Mouse (Mus musculus) liver, embryonic 11.5 days (tissue): ENCODE measurements around the gene BC029722. TPM values are rescaled to one million over a fixed set of nuclear protein-coding genes. Genes with fewer than 3 reads are reported as not detected.
A peak's percentile ranks its signal among the peaks of the same experiment; 100 is the strongest.

Experiments used
- ATAC-seq: fragments of 200-750 bp; cut with Nextera tagmentation; replicated peaks from 2 replicates; pipeline ENCODE4 v1.8.0; 2017; ENCODE audit warnings: moderate number of reproducible peaks, mild to moderate bottlenecking, moderate TSS enrichment, moderate library complexity; ENCODE audit not compliant: low FRiP score
- DNase-seq: peaks from one replicate; pipeline ENCODE4 v3.0.0-alpha.2; 2017; ENCODE audit warnings: low spot score
- H3K27ac ChIP-seq: fragments of 300-500 bp; sonication (generic); 2 replicates; pipeline ENCODE4 v1.5.1; 2014; ENCODE audit warnings: mild to moderate bottlenecking, low read depth, low read length, control low read depth
- H3K27me3 ChIP-seq: fragments of 300-500 bp; sonication (generic); replicated peaks from 2 replicates; pipeline ENCODE4 v1.6.1; 2014; ENCODE audit warnings: low read length, mixed read lengths; ENCODE audit not compliant: control insufficient read depth, insufficient read depth
- H3K36me3 ChIP-seq: fragments of 300-500 bp; sonication (generic); 2 replicates; pipeline ENCODE4 v1.6.1; 2014; ENCODE audit warnings: mild to moderate bottlenecking, low read length, moderate library complexity, mixed read lengths; ENCODE audit not compliant: control insufficient read depth, insufficient read depth
- H3K4me1 ChIP-seq: fragments of 300-500 bp; sonication (generic); replicated peaks from 2 replicates; pipeline ENCODE4 v1.6.1; 2014; ENCODE audit warnings: low read length, mixed read lengths; ENCODE audit not compliant: control insufficient read depth, insufficient read depth
- H3K4me2 ChIP-seq: fragments of 300-500 bp; sonication (generic); 2 replicates; pipeline ENCODE4 v1.6.1; 2014; ENCODE audit warnings: mild to moderate bottlenecking, control low read depth, moderate library complexity
- H3K4me3 ChIP-seq: fragments of 300-500 bp; sonication (generic); 2 replicates; pipeline ENCODE4 v1.5.1; 2014; ENCODE audit warnings: low read depth, low read length, control low read depth
- H3K9ac ChIP-seq: fragments of 300-500 bp; sonication (generic); 2 replicates; pipeline ENCODE4 v1.6.1; 2014; ENCODE audit warnings: low read depth, low read length, control low read depth
- H3K9me3 ChIP-seq: fragments of 300-500 bp; sonication (generic); 2 replicates; pipeline ENCODE4 v1.6.1; 2016; ENCODE audit warnings: low read length, inconsistent platforms, mixed read lengths; ENCODE audit not compliant: control insufficient read depth
- WGBS: fragments of 180-500 bp; shearing (Covaris S2); extraction: QIAGEN DNeasy Blood & Tissue Kit; methylation state at CpG from one replicate; pipeline ENCODE4 v1.1.7; 2014; 5-methylcytosine and 5-hydroxymethylcytosine counted together
- polyA plus RNA-seq: library from polyadenylated mRNA; unstranded; fragments of >200 nt; fragmentation: Nextera tagmentation; extraction: Ambion mirVana; gene quantifications from 2 replicates; pipeline ENCODE4 v1.2.1, GENCODE M21; 2014

Gene BC029722
- polyA plus RNA-seq: 5.6 and 6.8 TPM in 2 replicates

DNA sequence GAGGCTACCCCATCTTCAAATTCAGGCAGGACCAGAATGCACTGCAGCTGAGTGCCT is at the start of gene BC029722:
Gene BC029722 (minus strand): TSS at position 35 of the 57 bp plus-strand sequence.
- ATAC-seq: no peak
- no peaks in the 10 kb centered on the region for H3K9me3 ChIP-seq

DNA sequence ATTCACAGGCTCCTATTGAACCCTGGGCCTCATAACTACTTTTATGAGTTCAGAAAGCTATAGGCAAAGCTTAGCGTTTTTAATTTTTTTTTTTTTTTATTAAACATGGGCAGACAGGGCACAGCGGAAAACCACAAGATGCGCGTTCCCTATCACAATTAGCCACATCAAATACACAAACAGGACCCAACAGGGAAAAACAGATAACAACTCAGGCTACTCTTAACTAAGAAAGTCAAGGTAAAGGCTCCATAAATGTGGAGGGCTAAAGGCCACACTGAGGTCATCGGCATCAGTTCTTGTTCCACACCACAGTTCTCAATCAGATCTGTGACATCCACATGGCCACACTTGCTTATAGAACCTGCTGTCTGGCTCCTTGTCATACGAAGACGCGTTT is 49.1 kb upstream of the BC029722 start:
- DNase-seq: no peak
- Histone ChIP-seq H3K27me3 (no peaks in the 10 kb centered on the region), H3K9ac (no peak overlapping the region), H3K36me3 (peaks cover 3% of the 10 kb centered on the region; the same call in 1 of the 2 replicates), H3K4me1 (no peaks in the 10 kb centered on the region), H3K9me3 (no peaks in the 10 kb centered on the region), H3K27ac (no peak overlapping the region), H3K4me3 (no peak overlapping the region), H3K4me2 (no peak overlapping the region)
- 93% methylated on average over 8 of the region's 8 CpGs for WGBS
- ATAC-seq: no peak

More for the DNA sequence above, at the start of gene BC029722:
- Histone ChIP-seq H3K4me1 (peaks cover 13% of the 10 kb centered on the region), H3K4me3 (peak within 1 kb of the TSS; percentile 74), H3K9ac (peak within 1 kb of the TSS; percentile 76), H3K27me3 (no peaks in the 10 kb centered on the region), H3K36me3 (peaks cover 22% of the 10 kb centered on the region), H3K27ac (peak within 1 kb of the TSS; percentile 29; the same call in 1 of the 2 replicates), H3K4me2 (peak within 1 kb of the TSS; percentile 93)
- DNase-seq: no peak

DNA sequence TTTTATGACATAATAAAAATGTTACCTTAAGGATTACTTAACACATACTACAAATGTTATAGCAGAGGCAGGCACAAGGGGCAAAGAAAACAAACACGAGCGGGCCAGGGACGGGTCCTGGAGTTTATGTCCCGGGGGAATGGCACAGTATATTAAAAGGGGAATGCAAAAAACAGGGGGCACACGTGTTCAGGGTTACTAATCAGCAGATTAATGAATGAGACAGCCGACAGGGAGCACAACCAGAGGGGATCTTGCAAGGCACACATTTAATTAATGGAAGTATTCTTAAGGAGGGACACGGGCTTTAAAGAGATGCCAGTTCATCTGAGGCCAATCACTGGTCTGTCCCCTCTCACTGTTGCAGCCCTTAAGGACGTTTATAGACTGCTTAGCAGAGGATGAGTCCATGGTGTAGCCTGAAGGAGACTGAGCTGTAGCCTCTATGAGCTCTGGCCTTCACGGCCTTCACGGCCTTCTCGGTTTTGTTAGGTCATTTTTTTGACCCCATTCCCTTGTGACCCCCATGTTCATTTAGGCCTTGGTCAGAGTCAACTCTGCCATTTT is 44.2 kb upstream of the BC029722 start:
- Histone ChIP-seq H3K4me1 (no peaks in the 10 kb centered on the region), H3K4me3 (no peak overlapping the region), H3K27ac (no peak overlapping the region), H3K9ac (no peak overlapping the region), H3K36me3 (peaks cover 3% of the 10 kb centered on the region), H3K9me3 (no peaks in the 10 kb centered on the region), H3K4me2 (no peak overlapping the region), H3K27me3 (no peaks in the 10 kb centered on the region)
- WGBS: 77% methylated on average over 11 of the region's 11 CpGs
- DNase-seq (no peak), ATAC-seq (no peak)

DNA sequence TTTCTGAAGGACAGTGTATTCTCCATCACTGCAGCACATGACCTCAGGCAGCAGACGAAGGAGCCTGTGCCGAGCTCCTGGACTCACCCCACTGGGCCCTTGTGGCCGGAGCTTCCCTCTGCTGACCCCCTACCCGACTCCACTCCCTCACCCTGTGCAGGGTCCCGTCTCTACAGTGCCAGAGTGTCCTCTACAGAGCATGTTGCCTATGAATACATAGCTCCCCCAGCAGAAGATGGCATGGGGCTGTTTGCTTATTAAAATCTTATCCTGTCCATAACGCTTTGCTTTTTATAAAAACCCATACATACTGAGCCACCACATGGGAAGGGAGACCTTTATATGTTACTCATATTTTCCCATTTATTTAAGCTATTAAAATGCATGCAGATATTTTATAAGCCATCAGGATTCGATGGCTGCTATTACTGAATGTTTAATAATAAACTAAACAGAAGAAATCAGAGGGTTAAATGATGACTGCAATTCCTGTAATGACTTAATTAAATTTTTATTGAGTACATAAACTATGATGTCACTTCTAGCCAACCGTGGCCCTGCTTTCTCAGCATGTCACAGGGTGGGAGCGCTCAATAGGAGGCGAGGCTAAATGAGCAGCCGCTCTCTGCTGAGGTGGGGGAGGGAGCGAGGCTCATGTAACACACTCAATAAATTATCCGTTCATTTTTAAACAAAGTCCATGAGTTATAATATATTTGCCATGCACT is 43.5 kb upstream of the BC029722 start:
- no peaks in the 10 kb centered on the region for H3K9me3 ChIP-seq
- H3K4me2 ChIP-seq: no peak overlapping the region
- no peak overlapping the region for H3K4me3 ChIP-seq
- no peaks in the 10 kb centered on the region for H3K4me1 ChIP-seq
- H3K27ac ChIP-seq: no peak overlapping the region
- no peaks in the 10 kb centered on the region for H3K27me3 ChIP-seq
- 87% methylated on average over 13 of the region's 13 CpGs for WGBS
- H3K36me3 ChIP-seq: no peaks in the 10 kb centered on the region; the same call in 1 of the 2 replicates
- ATAC-seq (no peak), DNase-seq (no peak)
- H3K9ac ChIP-seq: no peak overlapping the region

DNA sequence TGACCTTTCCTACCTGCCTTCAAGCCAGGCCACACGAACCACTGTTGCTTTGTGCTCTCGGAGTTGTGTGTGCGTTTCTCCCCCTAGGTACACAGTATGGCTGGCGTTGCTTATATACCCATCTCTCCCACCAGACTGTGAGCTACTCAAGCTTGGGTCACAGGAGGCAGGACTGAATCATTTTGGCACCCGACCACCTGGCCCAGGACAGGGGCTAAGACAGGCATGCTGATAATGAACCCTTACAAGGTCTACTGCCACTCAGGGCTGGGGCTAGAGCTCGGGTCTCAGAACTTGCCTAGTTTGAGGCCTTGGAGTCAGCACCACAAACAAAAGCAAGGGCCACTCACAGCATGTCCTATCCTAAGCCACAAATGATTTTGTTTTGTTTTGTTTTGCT is 42.4 kb upstream of the BC029722 start:
- 87% methylated on average over 6 of the region's 6 CpGs for WGBS
- no peak overlapping the region for H3K4me3 ChIP-seq
- no peak overlapping the region for H3K27ac ChIP-seq
- H3K9me3 ChIP-seq: no peaks in the 10 kb centered on the region
- ATAC-seq: no peak
- H3K9ac ChIP-seq: no peak overlapping the region
- H3K4me1 ChIP-seq: no peaks in the 10 kb centered on the region
- DNase-seq: no peak
- no peak overlapping the region for H3K4me2 ChIP-seq
- no peaks in the 10 kb centered on the region for H3K27me3 ChIP-seq
- H3K36me3 ChIP-seq: no peaks in the 10 kb centered on the region; the same call in 1 of the 2 replicates

DNA sequence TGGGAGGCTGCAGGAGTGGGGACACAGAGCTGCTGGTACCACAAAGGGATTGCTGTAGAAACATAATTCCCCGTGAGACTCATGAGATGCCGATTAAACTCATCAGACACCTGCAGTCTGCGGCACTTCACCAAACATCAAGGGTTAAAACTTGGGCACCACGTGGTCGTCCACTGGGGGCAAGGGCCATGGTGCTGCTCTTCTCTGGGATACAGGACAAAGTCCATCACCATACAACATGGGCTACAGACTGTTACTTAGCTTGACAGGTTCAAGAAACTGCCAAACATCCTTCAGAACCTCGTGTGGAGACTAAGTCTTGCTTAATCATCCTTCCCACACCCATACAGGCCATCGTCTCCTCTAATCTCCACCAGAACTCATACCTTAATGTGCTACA is 40.9 kb upstream of the BC029722 start:
- Histone ChIP-seq H3K9me3 (no peaks in the 10 kb centered on the region), H3K36me3 (no peaks in the 10 kb centered on the region; the same call in 1 of the 2 replicates), H3K27me3 (no peaks in the 10 kb centered on the region), H3K27ac (no peak overlapping the region), H3K4me1 (no peaks in the 10 kb centered on the region), H3K4me2 (no peak overlapping the region), H3K9ac (no peak overlapping the region), H3K4me3 (no peak overlapping the region)
- DNase-seq (no peak), ATAC-seq (no peak)
- 73% methylated on average over 7 of the region's 7 CpGs for WGBS

DNA sequence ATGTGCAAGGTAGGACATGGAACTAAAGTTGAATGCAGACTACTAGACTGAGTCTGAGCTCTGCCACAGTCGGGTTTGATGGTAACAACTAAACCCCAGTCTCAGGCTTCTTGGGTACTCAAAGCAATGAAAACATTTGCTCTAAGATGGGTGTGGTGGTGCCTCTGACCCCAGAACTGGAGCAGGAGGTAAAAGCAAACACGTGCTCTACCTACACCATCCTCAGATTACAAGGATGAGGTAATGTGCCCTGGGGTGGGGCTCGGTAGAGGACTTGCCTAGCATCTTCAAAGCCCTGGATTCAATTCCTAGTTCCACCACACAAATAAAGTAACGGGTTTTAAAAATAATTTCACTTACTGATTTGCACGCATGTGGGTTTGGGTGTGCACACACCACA is 33.3 kb upstream of the BC029722 start:
- no peaks in the 10 kb centered on the region for H3K27me3 ChIP-seq
- 0 out of 2 replicates have a peak, but pooled peaks cover 9% of the 10 kb centered on the region for H3K4me1 ChIP-seq
- DNase-seq (no peak), ATAC-seq (no peak)
- H3K4me3 ChIP-seq: no peak overlapping the region
- H3K9ac ChIP-seq: no peak overlapping the region
- no peak overlapping the region for H3K27ac ChIP-seq
- 87% methylated on average over 5 of the region's 5 CpGs for WGBS
- H3K9me3 ChIP-seq: no peaks in the 10 kb centered on the region
- no peak overlapping the region for H3K4me2 ChIP-seq
- peaks cover 20% of the 10 kb centered on the region for H3K36me3 ChIP-seq

DNA sequence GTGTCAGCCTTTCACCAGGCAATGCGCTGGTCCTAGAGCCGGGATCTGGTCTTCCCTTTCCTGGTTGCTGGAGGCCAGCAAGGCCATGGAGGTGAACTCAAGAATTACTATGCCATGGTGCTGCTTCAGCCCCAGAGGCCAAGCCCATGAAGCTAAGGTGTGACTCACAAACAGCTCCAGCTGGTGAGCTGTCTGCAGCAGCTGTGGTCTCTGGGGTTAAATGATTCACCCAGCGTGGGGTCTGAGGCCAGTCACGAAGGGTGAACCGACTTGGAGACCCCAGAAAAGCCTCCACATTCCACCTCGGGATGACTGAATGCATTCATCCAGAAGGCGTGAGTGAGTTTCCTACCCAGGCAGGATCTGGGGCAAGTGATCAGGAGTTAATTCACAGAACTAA is 30.9 kb upstream of the BC029722 start:
- Histone ChIP-seq H3K27ac (0 out of 2 replicates have a peak overlapping the region, but pooled peaks have one; percentile 16), H3K4me3 (no peak overlapping the region), H3K4me1 (0 out of 2 replicates have a peak, but pooled peaks cover 9% of the 10 kb centered on the region), H3K4me2 (no peak overlapping the region), H3K27me3 (no peaks in the 10 kb centered on the region), H3K9ac (no peak overlapping the region), H3K36me3 (peaks cover 23% of the 10 kb centered on the region), H3K9me3 (no peaks in the 10 kb centered on the region)
- DNase-seq: no peak
- WGBS: 80% methylated on average over 7 of the region's 7 CpGs
- ATAC-seq: no peak

DNA sequence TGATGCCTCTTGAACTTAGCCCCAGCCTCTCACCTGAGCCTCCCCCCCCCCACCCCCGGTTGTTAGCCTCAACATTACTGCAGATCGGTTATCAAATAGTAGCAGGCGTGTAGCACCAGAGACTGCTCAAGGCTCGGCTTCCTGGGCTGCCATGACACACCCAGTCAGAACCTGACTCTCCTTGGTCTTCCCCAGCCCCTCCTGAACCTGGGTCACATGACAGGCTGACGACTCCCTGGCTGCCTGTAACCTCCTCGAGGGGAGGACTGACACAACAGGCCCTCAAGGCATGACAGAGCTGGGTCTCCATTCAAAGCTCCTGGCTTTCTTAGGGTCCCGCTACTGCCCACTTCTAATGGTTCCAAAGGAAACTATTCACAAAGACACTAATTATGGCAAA is 30.2 kb upstream of the BC029722 start:
- DNase-seq (no peak), ATAC-seq (peak; percentile 73)
- Histone ChIP-seq H3K9me3 (no peaks in the 10 kb centered on the region), H3K4me3 (no peak overlapping the region), H3K9ac (no peak overlapping the region), H3K27ac (0 out of 2 replicates have a peak overlapping the region, but pooled peaks have one; percentile 16), H3K4me2 (no peak overlapping the region), H3K27me3 (no peaks in the 10 kb centered on the region), H3K4me1 (0 out of 2 replicates have a peak, but pooled peaks cover 9% of the 10 kb centered on the region), H3K36me3 (peaks cover 23% of the 10 kb centered on the region)
- 51% methylated on average over 7 of the region's 7 CpGs for WGBS
